Mouse (Mus musculus): ENCODE data around the gene Tut4. TPM values are rescaled to one million over a fixed set of nuclear protein-coding genes. Genes with fewer than 3 reads are reported as not detected.

Tut4 gene
- polyA plus RNA-seq, 2 experiments, result 59.1 to 197 TPM

DNA sequence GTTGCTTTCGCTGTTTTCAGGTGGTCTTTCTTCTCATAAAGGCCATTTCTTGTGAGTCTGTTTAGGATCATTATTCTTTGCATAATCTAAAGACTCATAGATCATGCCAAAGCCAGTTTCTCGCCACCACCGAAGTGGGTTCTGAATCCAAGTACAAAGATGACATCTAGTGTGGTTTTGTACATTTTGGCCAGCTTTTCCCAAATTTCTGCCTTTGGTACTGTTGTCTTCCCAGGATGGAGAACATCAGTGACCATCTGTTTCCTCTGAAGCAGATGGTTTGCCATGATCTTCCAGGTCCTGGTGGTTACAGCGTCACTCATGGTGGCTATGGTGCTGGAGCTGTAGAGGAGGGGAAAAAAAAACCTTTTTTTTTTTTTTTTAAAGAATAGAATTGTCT is 25.0 kb downstream of the Tut4 start:
- no peak for DNase-seq (ENCODE audit: low spot score)
- Histone ChIP-seq H3K27me3 (ENCODE audit: control insufficient read depth, insufficient read depth, low read length) (no peaks in the 10 kb centered on the region), H3K9ac (ENCODE audit: low read depth, low read length, severe bottlenecking) (no peak overlapping the region), H3K4me1 (ENCODE audit: control insufficient read depth, insufficient read depth, low read length) (no peaks in the 10 kb centered on the region), H3K27ac (replicated peaks; ENCODE audit: low read depth, low read length) (no peak overlapping the region), H3K4me2 (replicated peaks; ENCODE audit: low read depth, low read length, severe bottlenecking) (no peak overlapping the region), H3K4me3 (replicated peaks; ENCODE audit: low read length) (no peak overlapping the region), H3K36me3 (ENCODE audit: control insufficient read depth, insufficient read depth, low read length) (peaks cover 59% of the 10 kb centered on the region), H3K9me3 (ENCODE audit: control insufficient read depth, low read length) (no peaks in the 10 kb centered on the region)
- 95% methylated on average over 4 of the region's 4 CpGs for whole genome bisulfite sequencing
- ATAC-seq (ENCODE audit: low FRiP score, low read depth), result no peak
- TF ChIP-seq POLR2A (IDR thresholded peaks at IDR 0.05; ENCODE audit: borderline replicate concordance, extremely low read depth, insufficient read depth, insufficient read length), result no peak

DNA sequence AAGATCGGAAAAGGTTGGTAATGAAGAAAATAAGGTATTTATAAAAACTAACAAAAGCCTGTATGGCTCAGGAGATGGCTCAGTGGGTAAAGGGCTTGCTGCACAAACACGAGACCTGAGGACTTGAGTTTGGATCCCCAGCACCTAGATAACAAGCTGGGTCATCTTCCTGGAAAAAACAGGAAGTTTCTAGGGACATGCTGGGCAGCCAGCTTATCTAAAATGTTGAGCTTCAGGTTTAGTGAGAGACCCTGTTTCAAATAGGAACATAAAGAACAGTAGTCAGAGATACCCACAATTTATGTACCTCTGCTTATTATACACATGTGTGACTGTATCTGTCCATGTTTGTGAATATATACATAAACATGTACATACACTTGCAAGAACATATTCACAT is 43.8 kb downstream of the Tut4 start:
- Histone ChIP-seq H3K27ac (replicated peaks; ENCODE audit: low read depth, low read length) (no peak overlapping the region), H3K4me2 (replicated peaks; ENCODE audit: low read depth, low read length, severe bottlenecking) (no peak overlapping the region), H3K9me3 (ENCODE audit: control insufficient read depth, low read length) (no peaks in the 10 kb centered on the region), H3K27me3 (ENCODE audit: control insufficient read depth, insufficient read depth, low read length) (no peaks in the 10 kb centered on the region), H3K36me3 (ENCODE audit: control insufficient read depth, insufficient read depth, low read length) (peaks cover 64% of the 10 kb centered on the region), H3K9ac (ENCODE audit: low read depth, low read length, severe bottlenecking) (no peak overlapping the region), H3K4me3 (replicated peaks; ENCODE audit: low read length) (no peak overlapping the region), H3K4me1 (ENCODE audit: control insufficient read depth, insufficient read depth, low read length) (no peaks in the 10 kb centered on the region)
- 98% methylated on average over 2 of the region's 2 CpGs for WGBS
- DNase-seq (ENCODE audit: low spot score), result no peak
- no peak for TF ChIP-seq POLR2A (IDR thresholded peaks at IDR 0.05; ENCODE audit: borderline replicate concordance, extremely low read depth, insufficient read depth, insufficient read length)
- no peak for ATAC-seq (ENCODE audit: low FRiP score, low read depth)

DNA sequence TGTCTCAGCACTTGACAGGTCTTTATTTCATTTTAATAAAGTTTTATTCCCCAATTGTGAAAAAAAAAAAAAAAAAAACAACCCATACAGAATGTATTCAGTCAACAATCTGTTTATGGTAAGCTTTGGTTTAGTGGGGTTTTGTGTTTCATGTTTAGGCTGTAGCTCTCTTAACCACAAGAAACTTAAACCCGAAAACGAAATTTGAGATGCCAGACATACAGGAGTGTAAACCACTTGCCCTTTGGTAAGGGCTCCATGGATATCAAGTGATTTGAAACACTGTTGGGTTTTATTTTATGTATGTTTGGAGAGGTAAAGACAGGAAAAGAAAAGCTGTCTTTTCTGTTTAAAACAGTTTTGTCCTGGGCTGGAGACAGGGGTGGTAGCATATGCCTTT is 80.5 kb downstream of the Tut4 start:
- H3K9ac ChIP-seq (ENCODE audit: low read depth, low read length, severe bottlenecking), result no peak overlapping the region
- TF ChIP-seq POLR2A (IDR thresholded peaks at IDR 0.05; ENCODE audit: borderline replicate concordance, extremely low read depth, insufficient read depth, insufficient read length), result no peak
- H3K27me3 ChIP-seq (ENCODE audit: control insufficient read depth, insufficient read depth, low read length), result no peaks in the 10 kb centered on the region
- no peak for DNase-seq (ENCODE audit: low spot score)
- WGBS, result 68% methylated on average over 2 of the region's 2 CpGs
- H3K9me3 ChIP-seq (ENCODE audit: control insufficient read depth, low read length), result no peaks in the 10 kb centered on the region
- no peaks in the 10 kb centered on the region for H3K4me1 ChIP-seq (ENCODE audit: control insufficient read depth, insufficient read depth, low read length)
- no peak overlapping the region for H3K27ac ChIP-seq (replicated peaks; ENCODE audit: low read depth, low read length)
- peaks cover 41% of the 10 kb centered on the region for H3K36me3 ChIP-seq (ENCODE audit: control insufficient read depth, insufficient read depth, low read length)
- no peak overlapping the region for H3K4me2 ChIP-seq (replicated peaks; ENCODE audit: low read depth, low read length, severe bottlenecking)
- no peak overlapping the region for H3K4me3 ChIP-seq (replicated peaks; ENCODE audit: low read length)
- ATAC-seq (ENCODE audit: low FRiP score, low read depth), result no peak

- no peak overlapping the region for H3K4me3 ChIP-seq (replicated peaks; ENCODE audit: low read length)
- no peak overlapping the region for H3K9ac ChIP-seq (ENCODE audit: low read depth, low read length, severe bottlenecking)
- 97% methylated on average over 1 of the region's 1 CpGs for WGBS
- H3K36me3 ChIP-seq (ENCODE audit: control insufficient read depth, insufficient read depth, low read length), result peaks cover 94% of the 10 kb centered on the region
- no peaks in the 10 kb centered on the region for H3K9me3 ChIP-seq (ENCODE audit: control insufficient read depth, low read length)
- TF ChIP-seq POLR2A (IDR thresholded peaks at IDR 0.05; ENCODE audit: borderline replicate concordance, extremely low read depth, insufficient read depth, insufficient read length), result no peak
- no peaks in the 10 kb centered on the region for H3K4me1 ChIP-seq (ENCODE audit: control insufficient read depth, insufficient read depth, low read length)
- no peaks in the 10 kb centered on the region for H3K27me3 ChIP-seq (ENCODE audit: control insufficient read depth, insufficient read depth, low read length)
- ATAC-seq (ENCODE audit: low FRiP score, low read depth) (no peak), DNase-seq (ENCODE audit: low spot score) (no peak)
- H3K4me2 ChIP-seq (replicated peaks; ENCODE audit: low read depth, low read length, severe bottlenecking), result no peak overlapping the region
- H3K27ac ChIP-seq (replicated peaks; ENCODE audit: low read depth, low read length), result no peak overlapping the region
Observed at GRCm38 (mm10) chr4:108565026-108565425, 105.8 kb downstream of the Tut4 start.

DNA sequence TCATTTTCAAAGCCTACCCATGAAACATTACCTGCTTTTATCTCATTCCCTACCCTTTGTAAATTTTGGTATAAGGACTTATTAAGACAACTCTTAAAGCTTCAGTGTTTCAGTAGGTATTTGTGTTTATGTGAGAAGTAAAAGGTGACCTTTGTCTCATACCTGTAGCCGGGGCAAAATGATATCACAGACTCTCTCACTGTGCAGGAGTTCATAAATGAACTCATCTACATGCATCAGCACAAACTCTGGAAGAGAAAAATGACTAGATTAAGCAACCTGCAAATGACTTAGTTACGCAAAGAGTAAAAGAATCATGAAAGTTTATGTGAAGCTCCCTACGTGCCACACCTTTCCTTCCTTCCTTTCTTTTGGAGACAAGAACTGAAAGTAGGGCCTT is 113.4 kb downstream of the Tut4 start:
- no peak for ATAC-seq (ENCODE audit: low FRiP score, low read depth)
- no peak for TF ChIP-seq POLR2A (IDR thresholded peaks at IDR 0.05; ENCODE audit: borderline replicate concordance, extremely low read depth, insufficient read depth, insufficient read length)
- H3K4me1 ChIP-seq (ENCODE audit: control insufficient read depth, insufficient read depth, low read length), result peaks cover 2% of the 10 kb centered on the region
- no peak for DNase-seq (ENCODE audit: low spot score)
- no peak overlapping the region for H3K4me2 ChIP-seq (replicated peaks; ENCODE audit: low read depth, low read length, severe bottlenecking)
- H3K4me3 ChIP-seq (replicated peaks; ENCODE audit: low read length), result no peak overlapping the region
- 93% methylated on average over 3 of the region's 3 CpGs for WGBS
- H3K9me3 ChIP-seq (ENCODE audit: control insufficient read depth, low read length), result no peaks in the 10 kb centered on the region
- H3K9ac ChIP-seq (ENCODE audit: low read depth, low read length, severe bottlenecking), result no peak overlapping the region
- no peak overlapping the region for H3K27ac ChIP-seq (replicated peaks; ENCODE audit: low read depth, low read length)
- H3K27me3 ChIP-seq (ENCODE audit: control insufficient read depth, insufficient read depth, low read length), result no peaks in the 10 kb centered on the region
- peaks cover 66% of the 10 kb centered on the region for H3K36me3 ChIP-seq (ENCODE audit: control insufficient read depth, insufficient read depth, low read length)

Data from limb, embryonic 14.5 days (tissue).